Mouse (Mus musculus) liver, postnatal 0 days (tissue): Measurements from ENCODE around the gene Pnma1. TPM values are rescaled to one million over a fixed set of nuclear protein-coding genes. Genes with fewer than 3 reads are reported as not detected.

Source experiments
- ATAC-seq: fragments of 200-750 bp; cut with Nextera tagmentation; 2 replicates; pipeline ENCODE4 v1.8.0; 2017; ENCODE audit warnings: mild to moderate bottlenecking, moderate library complexity
- DNase-seq: peaks from one replicate; pipeline ENCODE4 v3.0.0-alpha.2; 2016
- H3K27ac ChIP-seq: fragments of 300-500 bp; sonication (generic); 2 replicates; pipeline ENCODE4 v1.5.1; 2014; ENCODE audit warnings: antibody characterized with exemption, moderate library complexity, mild to moderate bottlenecking, low read depth
- H3K27me3 ChIP-seq: fragments of 300-500 bp; sonication (generic); 2 replicates; pipeline ENCODE4 v1.6.1; 2014; ENCODE audit warnings: low read length, control low read depth, mixed read lengths; ENCODE audit not compliant: insufficient read depth
- H3K36me3 ChIP-seq: fragments of 300-500 bp; sonication (generic); replicated peaks from 2 replicates; pipeline ENCODE4 v1.6.1; 2014; ENCODE audit warnings: mild to moderate bottlenecking, control low read depth, low read length, moderate library complexity, mixed read lengths; ENCODE audit not compliant: insufficient read depth
- H3K4me1 ChIP-seq: fragments of 300-500 bp; sonication (generic); 2 replicates; pipeline ENCODE4 v1.6.1; 2014; ENCODE audit warnings: antibody characterized with exemption, mild to moderate bottlenecking, control low read depth; ENCODE audit not compliant: insufficient read depth
- H3K4me2 ChIP-seq: fragments of 300-500 bp; sonication (generic); 2 replicates; pipeline ENCODE4 v1.6.1; 2014; ENCODE audit warnings: low read depth, mild to moderate bottlenecking, low read length, moderate library complexity, mixed read lengths
- H3K4me3 ChIP-seq: fragments of 300-500 bp; sonication (generic); 2 replicates; pipeline ENCODE4 v1.5.1; 2014; ENCODE audit warnings: low read depth, low read length
- H3K9ac ChIP-seq: fragments of 300-500 bp; sonication (generic); replicated peaks from 2 replicates; pipeline ENCODE4 v1.6.1; 2014; ENCODE audit warnings: mild to moderate bottlenecking, moderate library complexity
- H3K9me3 ChIP-seq: fragments of 300-500 bp; sonication (generic); 2 replicates; pipeline ENCODE4 v1.6.1; 2016; ENCODE audit warnings: mild to moderate bottlenecking, control low read depth, low read length, mixed read lengths
- CTCF ChIP-seq: sonication (generic); IDR thresholded peaks from 2 replicates; pipeline ENCODE4 v1.5.1; 2016; ENCODE audit warnings: antibody characterized with exemption, low read depth
- EP300 ChIP-seq: IDR thresholded peaks from 2 replicates; pipeline ENCODE4 v1.6.1; 2016; ENCODE audit warnings: antibody characterized with exemption, low read depth, mild to moderate bottlenecking
- WGBS: fragments of 180-500 bp; shearing (Covaris S2); extraction: QIAGEN DNeasy Blood & Tissue Kit; methylation state at CpG from one replicate; pipeline ENCODE4 v1.1.7; 2014; ENCODE audit not compliant: insufficient replicate concordance; 5-methylcytosine and 5-hydroxymethylcytosine counted together
- polyA plus RNA-seq: library from polyadenylated mRNA; unstranded; fragments of >200 nt; fragmentation: Nextera tagmentation; extraction: Ambion mirVana; gene quantifications from 2 replicates; pipeline ENCODE4 v1.2.1, GENCODE M21; 2015

The Pnma1 gene
- polyA plus RNA-seq = 0.28 and 0.35 TPM in 2 replicates

DNA sequence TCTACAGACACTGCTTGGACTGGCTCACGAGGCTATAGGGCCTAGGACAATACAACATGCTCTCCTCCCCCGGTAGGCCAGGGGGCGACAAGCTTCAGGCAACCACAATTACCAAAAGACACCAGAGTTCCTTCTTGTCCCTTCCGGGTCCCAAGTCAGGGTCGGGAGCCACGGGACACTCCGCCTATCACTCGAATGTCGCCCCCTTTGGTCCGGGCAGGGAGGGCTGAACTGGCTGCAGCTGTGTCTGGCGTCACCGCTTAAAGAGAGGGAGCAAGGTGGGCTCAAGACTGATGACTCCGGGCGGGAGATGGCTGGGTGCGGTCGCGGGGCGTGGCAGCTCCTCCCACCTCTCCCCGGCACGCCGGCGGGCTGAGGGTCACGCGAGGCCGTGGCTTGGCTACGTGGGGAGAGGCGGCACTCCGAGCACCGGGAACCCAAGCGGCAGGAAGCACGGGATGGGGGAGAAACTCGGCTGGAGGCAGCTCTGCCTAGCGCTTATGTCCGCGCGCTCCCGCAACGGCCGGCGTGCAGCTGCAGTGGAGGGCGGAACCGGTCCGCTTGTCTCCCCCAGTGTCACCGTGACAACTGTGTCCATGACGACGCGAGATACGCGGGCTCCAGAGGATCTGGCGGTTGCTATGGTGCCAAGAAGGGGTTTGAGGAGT lies at the start of gene Pnma1:
Gene Pnma1, minus strand, starts transcription at position 536 of the 668 bp plus-strand sequence.
- peaks cover 40% of the 10 kb centered on the region for H3K4me1 ChIP-seq

DNA sequence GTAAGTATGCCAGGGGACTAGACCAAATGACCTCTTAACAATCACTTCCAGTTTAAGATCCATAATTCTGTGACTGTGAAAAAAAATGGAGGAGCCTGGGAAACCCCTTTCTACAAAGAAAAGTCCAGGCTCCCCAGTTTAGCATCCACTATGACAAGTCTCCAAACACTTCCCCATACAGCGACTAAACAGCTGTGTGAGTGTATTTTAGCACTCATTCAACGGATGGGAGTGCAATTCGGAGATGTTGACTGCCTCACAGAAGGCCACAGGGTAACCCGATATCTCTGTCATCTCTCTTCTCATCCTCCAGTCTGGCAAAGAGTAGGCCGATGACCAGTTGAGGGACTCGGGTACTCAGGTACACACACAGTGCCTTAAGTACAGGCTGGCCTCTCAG lies 46.9 kb upstream of the Pnma1 start:
- Histone ChIP-seq H3K9me3 (no peaks in the 10 kb centered on the region), H3K4me3 (no peak overlapping the region), H3K9ac (peak overlapping the region; percentile 23; the same call in 1 of the 2 replicates), H3K27me3 (no peaks in the 10 kb centered on the region), H3K4me2 (peak overlapping the region; percentile 90), H3K27ac (0 out of 2 replicates have a peak overlapping the region, but pooled peaks have one; percentile 98), H3K4me1 (peaks cover 71% of the 10 kb centered on the region), H3K36me3 (no peaks in the 10 kb centered on the region)
- 41% methylated on average over 6 of the region's 6 CpGs for WGBS
- no peak for TF ChIP-seq EP300
- TF ChIP-seq CTCF = no peak
- ATAC-seq (no peak), DNase-seq (no peak)

More for the DNA sequence above, at the start of gene Pnma1:
- Histone ChIP-seq H3K27me3 (no peaks in the 10 kb centered on the region), H3K9ac (peak within 1 kb of the TSS; percentile 23), H3K4me2 (peak within 1 kb of the TSS; percentile 76), H3K36me3 (peaks cover 21% of the 10 kb centered on the region), H3K4me3 (peak within 1 kb of the TSS; percentile 53), H3K27ac (no peak within 1 kb of the TSS), H3K9me3 (no peaks in the 10 kb centered on the region)
- peak; percentile 83 for DNase-seq
- ATAC-seq = peak; percentile 62
- peak; percentile 62 for TF ChIP-seq CTCF
- no peak for TF ChIP-seq EP300
- WGBS = 7% methylated on average over 50 of the region's 50 CpGs

- Histone ChIP-seq H3K27me3 (no peaks in the 10 kb centered on the region), H3K27ac (peak overlapping the region; percentile 98), H3K4me2 (peak overlapping the region; percentile 90), H3K9me3 (no peaks in the 10 kb centered on the region), H3K4me3 (peak overlapping the region; percentile 73), H3K9ac (peak overlapping the region; percentile 96), H3K36me3 (0 out of 2 replicates have a peak, but pooled peaks cover 2% of the 10 kb centered on the region), H3K4me1 (peaks cover 73% of the 10 kb centered on the region)
- TF ChIP-seq EP300 (no peak), CTCF (no peak)
- ATAC-seq (no peak), DNase-seq (no peak)
- under 1% methylated on average over 10 of the region's 13 CpGs for WGBS
Measured at GRCm38 (mm10) chr12:84194400-84195109, 46.3 kb upstream of the Pnma1 start.

DNA sequence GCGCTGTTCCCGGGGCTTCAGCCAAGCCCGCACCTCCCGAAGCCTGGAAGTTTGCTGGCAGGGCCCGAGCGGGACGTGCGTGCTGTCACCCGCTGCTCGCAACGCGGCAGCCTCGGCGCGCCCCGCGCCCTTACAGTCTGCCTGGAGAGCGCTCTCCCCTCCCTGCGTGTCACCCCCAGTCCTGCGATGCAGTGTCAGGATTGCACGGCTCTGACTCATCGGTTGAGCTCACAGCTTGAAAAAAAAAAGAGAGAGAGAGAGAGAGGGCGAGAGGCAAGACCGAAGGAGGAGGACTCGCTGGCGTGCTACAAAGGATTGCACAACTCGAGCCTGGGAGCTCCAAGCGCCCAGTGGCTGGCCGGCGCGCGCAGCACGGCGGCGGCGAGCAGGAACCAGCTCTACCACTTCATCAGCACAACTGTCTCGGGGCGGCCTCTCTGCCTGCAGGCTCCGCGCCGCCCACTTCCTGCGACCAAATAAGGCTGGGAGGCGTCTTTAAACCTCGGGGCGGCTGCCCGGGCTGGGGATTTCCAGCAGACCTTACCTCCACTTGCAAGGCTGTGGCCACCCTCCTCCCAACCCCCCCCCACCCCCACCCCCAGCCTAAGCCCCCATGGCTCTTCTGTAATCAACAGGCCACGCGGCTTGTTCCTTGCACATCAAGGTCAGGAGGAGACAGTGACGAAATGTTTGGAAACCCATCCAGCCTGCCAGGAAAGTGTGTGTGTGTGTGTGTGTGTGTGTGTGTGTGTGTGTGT lies 45.5 kb upstream of the Pnma1 start:
- Histone ChIP-seq H3K9me3 (no peaks in the 10 kb centered on the region), H3K4me2 (peak overlapping the region; percentile 90), H3K27me3 (no peaks in the 10 kb centered on the region), H3K36me3 (0 out of 2 replicates have a peak, but pooled peaks cover 3% of the 10 kb centered on the region), H3K4me1 (peaks cover 74% of the 10 kb centered on the region), H3K4me3 (peak overlapping the region; percentile 73), H3K9ac (peak overlapping the region; percentile 96), H3K27ac (peak overlapping the region; percentile 98)
- peak; percentile 94 for DNase-seq
- peak; percentile 87 for ATAC-seq
- TF ChIP-seq CTCF = peak; percentile 6; the same call in 1 of the 2 replicates
- peak; percentile 57; the same call in 1 of the 2 replicates for TF ChIP-seq EP300
- WGBS = under 1% methylated on average over 49 of the region's 49 CpGs

DNA sequence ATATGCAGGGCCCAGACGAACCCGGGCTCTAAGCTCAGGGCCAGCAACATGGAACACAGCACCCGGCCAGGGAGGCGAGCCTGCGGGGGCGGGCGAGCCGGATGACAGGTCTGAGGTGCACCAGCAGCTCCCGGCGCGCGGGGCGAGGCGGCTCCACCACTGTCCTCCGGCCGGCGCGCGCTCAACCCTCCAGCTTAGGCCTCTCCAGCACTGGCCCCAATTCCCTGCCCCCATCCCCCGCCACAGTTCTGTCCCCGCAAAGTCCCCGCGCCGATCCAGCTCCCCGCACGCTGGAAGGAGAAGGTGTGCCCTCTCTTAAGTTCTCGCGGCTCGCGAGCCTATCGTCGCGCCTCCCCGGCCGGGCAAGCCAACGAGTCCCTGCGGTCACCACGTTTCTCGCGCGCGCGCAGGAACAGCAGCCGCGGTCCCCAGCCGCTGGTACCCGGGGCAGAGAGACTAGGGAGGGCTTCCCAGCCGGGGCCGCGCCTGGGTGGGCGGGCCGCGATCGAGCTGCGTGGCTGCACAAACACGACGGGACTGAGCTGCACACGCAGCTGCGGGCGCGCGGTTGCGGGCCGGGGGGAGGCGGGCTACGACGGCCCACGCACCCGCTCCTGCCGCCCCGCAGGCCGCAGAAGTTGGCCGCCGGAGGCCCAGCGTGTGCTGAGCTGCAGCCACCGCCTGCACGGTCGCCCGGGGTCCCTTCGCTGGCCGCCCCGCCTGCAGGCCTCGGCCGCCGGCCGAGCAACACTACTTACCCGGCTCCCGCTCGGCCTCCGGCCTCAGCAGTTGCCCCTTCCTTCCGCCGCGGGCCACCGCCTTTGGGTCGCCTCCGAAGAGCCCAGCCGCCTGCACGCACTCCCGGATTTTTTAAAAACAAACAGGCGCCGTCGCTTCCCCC lies 44.7 kb upstream of the Pnma1 start:
- H3K4me2 ChIP-seq = peak overlapping the region; percentile 90
- peak overlapping the region; percentile 98 for H3K27ac ChIP-seq
- WGBS = 2% methylated on average over 75 of the region's 102 CpGs
- DNase-seq = peak; percentile 84
- no peaks in the 10 kb centered on the region for H3K9me3 ChIP-seq
- ATAC-seq = peak; percentile 37
- H3K4me1 ChIP-seq = peaks cover 76% of the 10 kb centered on the region
- 0 out of 2 replicates have a peak, but pooled peaks cover 5% of the 10 kb centered on the region for H3K36me3 ChIP-seq
- peak overlapping the region; percentile 73 for H3K4me3 ChIP-seq
- TF ChIP-seq CTCF (no peak), EP300 (no peak)
- peak overlapping the region; percentile 96 for H3K9ac ChIP-seq
- no peaks in the 10 kb centered on the region for H3K27me3 ChIP-seq
